Mouse (Mus musculus): ENCODE measurements around the gene Ap1m2. TPM values are rescaled to one million over a fixed set of nuclear protein-coding genes. Genes with fewer than 3 reads are reported as not detected.
"Not testable (repeated sequence)": the region's sequence is repeated elsewhere in the genome, so short reads cannot be mapped to it uniquely, and the experiment has no call there.

Ap1m2 gene
- polyA plus RNA-seq, 1 experiment: 2.0 TPM

GRCm38 (mm10) chr9:21275013-21275710, 37.0 kb downstream of the Ap1m2 start:
- Histone ChIP-seq H3K27me3 (ENCODE audit: control insufficient read depth, insufficient read depth, low read length) (no peaks in the 10 kb centered on the region), H3K36me3 (ENCODE audit: control insufficient read depth, insufficient read depth, low read length) (peaks cover 72% of the 10 kb centered on the region), H3K27ac (ENCODE audit: insufficient read depth, low read length) (no peak overlapping the region), H3K4me1 (ENCODE audit: control insufficient read depth, insufficient read depth, insufficient read length) (no peaks in the 10 kb centered on the region), H3K4me3 (ENCODE audit: extremely low read depth, insufficient read depth, insufficient read length) (no peak overlapping the region)
- no peak for TF ChIP-seq CTCF (IDR thresholded peaks at IDR 0.05; ENCODE audit: extremely low read depth, insufficient read depth, insufficient read length, insufficient replicate concordance)
- TF ChIP-seq POLR2A (IDR thresholded peaks at IDR 0.05; ENCODE audit: low read depth, low read length): no peak
- DNase-seq (ENCODE audit: low read depth in 1 of 2, low spot score in 2 of 2): no peak
- whole genome bisulfite sequencing: 88% methylated on average over 7 of the region's 7 CpGs

DNA sequence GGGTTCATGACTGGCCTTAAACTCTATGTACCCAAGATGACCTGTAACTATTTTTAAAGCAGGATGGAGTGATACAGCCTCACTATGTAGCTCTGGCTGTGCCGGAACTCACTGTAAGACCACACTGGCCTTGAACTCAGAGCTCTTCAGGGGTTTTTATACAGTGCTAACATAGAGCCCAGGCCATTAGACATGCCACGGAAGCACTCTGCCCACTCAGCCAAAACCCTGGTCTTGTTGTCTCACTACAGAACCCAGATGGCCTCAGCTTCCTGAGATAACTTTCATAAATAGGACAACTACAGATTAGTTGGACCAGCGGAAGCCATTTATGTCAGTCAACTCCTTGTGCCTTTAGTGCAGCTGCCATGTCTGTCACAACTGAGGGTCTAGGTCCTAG, 37.8 kb downstream of the Ap1m2 start:
- Histone ChIP-seq H3K27ac (ENCODE audit: insufficient read depth, low read length) (no peak overlapping the region), H3K36me3 (ENCODE audit: control insufficient read depth, insufficient read depth, low read length) (peaks cover 68% of the 10 kb centered on the region), H3K4me1 (ENCODE audit: control insufficient read depth, insufficient read depth, insufficient read length) (no peaks in the 10 kb centered on the region), H3K4me3 (ENCODE audit: extremely low read depth, insufficient read depth, insufficient read length) (no peak overlapping the region), H3K27me3 (ENCODE audit: control insufficient read depth, insufficient read depth, low read length) (no peaks in the 10 kb centered on the region)
- TF ChIP-seq CTCF (IDR thresholded peaks at IDR 0.05; ENCODE audit: extremely low read depth, insufficient read depth, insufficient read length, insufficient replicate concordance) (no peak), POLR2A (IDR thresholded peaks at IDR 0.05; ENCODE audit: low read depth, low read length) (no peak)
- WGBS: 92% methylated on average over 3 of the region's 3 CpGs
- DNase-seq (ENCODE audit: low read depth in 1 of 2, low spot score in 2 of 2): no peak

GRCm38 (mm10) chr9:21273520-21274228, 38.5 kb downstream of the Ap1m2 start:
- Histone ChIP-seq H3K27ac (ENCODE audit: insufficient read depth, low read length) (no peak overlapping the region), H3K4me3 (ENCODE audit: extremely low read depth, insufficient read depth, insufficient read length) (no peak overlapping the region), H3K36me3 (ENCODE audit: control insufficient read depth, insufficient read depth, low read length) (peaks cover 67% of the 10 kb centered on the region), H3K27me3 (ENCODE audit: control insufficient read depth, insufficient read depth, low read length) (no peaks in the 10 kb centered on the region), H3K4me1 (ENCODE audit: control insufficient read depth, insufficient read depth, insufficient read length) (no peaks in the 10 kb centered on the region)
- TF ChIP-seq CTCF (IDR thresholded peaks at IDR 0.05; ENCODE audit: extremely low read depth, insufficient read depth, insufficient read length, insufficient replicate concordance): no peak
- no peak for TF ChIP-seq POLR2A (IDR thresholded peaks at IDR 0.05; ENCODE audit: low read depth, low read length)
- 90% methylated on average over 7 of the region's 7 CpGs for WGBS
- DNase-seq (ENCODE audit: low read depth in 1 of 2, low spot score in 2 of 2): no peak

DNA sequence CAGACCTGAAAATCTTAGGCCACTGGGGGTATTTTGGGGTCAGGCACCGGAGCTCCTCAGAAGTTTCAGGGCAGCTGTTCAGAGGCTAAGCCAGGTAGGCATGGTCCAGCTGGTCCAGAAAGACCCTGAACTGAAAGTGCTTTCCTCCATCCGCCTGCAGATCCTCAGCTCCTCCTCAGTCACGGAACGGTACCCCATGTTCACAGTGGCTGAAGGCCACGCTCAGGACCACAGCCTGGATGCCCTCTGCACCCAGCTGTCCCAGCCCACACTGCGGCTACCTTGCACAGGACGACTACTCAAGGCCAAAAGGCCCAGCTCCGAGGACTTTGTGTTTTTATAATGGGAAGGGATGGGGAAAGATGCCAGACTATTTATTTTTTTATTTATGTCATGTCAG, 39.0 kb downstream of the Ap1m2 start:
- Histone ChIP-seq H3K36me3 (ENCODE audit: control insufficient read depth, insufficient read depth, low read length) (peaks cover 70% of the 10 kb centered on the region), H3K27me3 (ENCODE audit: control insufficient read depth, insufficient read depth, low read length) (no peaks in the 10 kb centered on the region), H3K4me1 (ENCODE audit: control insufficient read depth, insufficient read depth, insufficient read length) (no peaks in the 10 kb centered on the region), H3K4me3 (ENCODE audit: extremely low read depth, insufficient read depth, insufficient read length) (no peak overlapping the region), H3K27ac (ENCODE audit: insufficient read depth, low read length) (no peak overlapping the region)
- DNase-seq (ENCODE audit: low read depth in 1 of 2, low spot score in 2 of 2): no peak
- TF ChIP-seq POLR2A (IDR thresholded peaks at IDR 0.05; ENCODE audit: low read depth, low read length) (no peak), CTCF (IDR thresholded peaks at IDR 0.05; ENCODE audit: extremely low read depth, insufficient read depth, insufficient read length, insufficient replicate concordance) (no peak)
- 96% methylated on average over 8 of the region's 8 CpGs for WGBS

- Histone ChIP-seq H3K27me3 (ENCODE audit: control insufficient read depth, insufficient read depth, low read length) (no peaks in the 10 kb centered on the region), H3K4me1 (ENCODE audit: control insufficient read depth, insufficient read depth, insufficient read length) (no peaks in the 10 kb centered on the region), H3K36me3 (ENCODE audit: control insufficient read depth, insufficient read depth, low read length) (peaks cover 66% of the 10 kb centered on the region), H3K27ac (ENCODE audit: insufficient read depth, low read length) (no peak overlapping the region), H3K4me3 (ENCODE audit: extremely low read depth, insufficient read depth, insufficient read length) (no peak overlapping the region)
- DNase-seq (ENCODE audit: low read depth in 1 of 2, low spot score in 2 of 2): no peak
- WGBS: 92% methylated on average over 9 of the region's 9 CpGs
- TF ChIP-seq POLR2A (IDR thresholded peaks at IDR 0.05; ENCODE audit: low read depth, low read length) (no peak), CTCF (IDR thresholded peaks at IDR 0.05; ENCODE audit: extremely low read depth, insufficient read depth, insufficient read length, insufficient replicate concordance) (no peak)
Measured at GRCm38 (mm10) chr9:21272391-21272790, 39.7 kb downstream of the Ap1m2 start.

DNA sequence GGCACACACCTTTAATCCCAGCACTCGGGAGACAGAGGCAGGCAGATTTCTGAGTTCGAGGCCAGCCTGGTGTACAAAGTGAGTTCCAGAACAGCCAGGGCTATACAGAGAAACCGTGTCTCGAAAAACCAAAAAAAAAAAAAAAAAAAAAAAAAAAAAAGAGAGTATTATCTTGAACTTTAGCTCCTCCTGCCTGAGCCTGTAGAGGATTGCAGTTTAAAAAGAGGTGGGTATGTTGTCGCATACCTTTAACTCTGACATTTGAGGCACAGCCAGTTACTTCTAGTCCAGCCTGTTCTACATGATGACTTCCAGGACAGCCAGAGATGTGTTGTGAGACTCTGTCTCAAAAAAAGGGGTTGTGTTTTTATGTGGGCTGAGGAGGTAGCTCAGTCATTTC, 42.5 kb downstream of the Ap1m2 start:
- 62% methylated on average over 5 of the region's 5 CpGs for WGBS
- H3K27ac ChIP-seq (ENCODE audit: insufficient read depth, low read length): not testable (repeated sequence)

GRCm38 (mm10) chr9:21268305-21268704, 43.8 kb downstream of the Ap1m2 start:
- WGBS: 94% methylated on average over 16 of the region's 16 CpGs
- no peak for DNase-seq (ENCODE audit: low read depth in 1 of 2, low spot score in 2 of 2)
- no peaks in the 10 kb centered on the region for H3K27me3 ChIP-seq (ENCODE audit: control insufficient read depth, insufficient read depth, low read length)
- H3K4me3 ChIP-seq (ENCODE audit: extremely low read depth, insufficient read depth, insufficient read length): no peak overlapping the region
- H3K36me3 ChIP-seq (ENCODE audit: control insufficient read depth, insufficient read depth, low read length): peaks cover 43% of the 10 kb centered on the region
- TF ChIP-seq POLR2A (IDR thresholded peaks at IDR 0.05; ENCODE audit: low read depth, low read length): no peak
- no peak for TF ChIP-seq CTCF (IDR thresholded peaks at IDR 0.05; ENCODE audit: extremely low read depth, insufficient read depth, insufficient read length, insufficient replicate concordance)
- peaks cover 9% of the 10 kb centered on the region; the same call in 1 of the 2 replicates for H3K4me1 ChIP-seq (ENCODE audit: control insufficient read depth, insufficient read depth, insufficient read length)
- no peak overlapping the region for H3K27ac ChIP-seq (ENCODE audit: insufficient read depth, low read length)

More for the DNA sequence above, 42.5 kb downstream of the Ap1m2 start:
- H3K27me3 ChIP-seq (ENCODE audit: control insufficient read depth, insufficient read depth, low read length); DNase-seq (ENCODE audit: low read depth in 1 of 2, low spot score in 2 of 2); H3K4me3 ChIP-seq (ENCODE audit: extremely low read depth, insufficient read depth, insufficient read length); H3K4me1 ChIP-seq (ENCODE audit: control insufficient read depth, insufficient read depth, insufficient read length): not testable (repeated sequence)
- peaks cover 49% of the 10 kb centered on the region for H3K36me3 ChIP-seq (ENCODE audit: control insufficient read depth, insufficient read depth, low read length)

All from spleen, adult 2 months (tissue).